Mouse (Mus musculus) cortical plate, adult 2 months (tissue): Measurements from ENCODE around the gene Mmp13.

ENCODE experiments used
- CTCF ChIP-seq: fragments of 200-500 bp; IDR thresholded peaks from 2 replicates; pipeline ENCODE4 v1.5.1; 2011; ENCODE audit warnings: mild to moderate bottlenecking, control low read depth, low read length; ENCODE audit not compliant: insufficient read depth; ENCODE audit errors: extremely low read depth
- POLR2A ChIP-seq: fragments of 200-500 bp; IDR thresholded peaks from 2 replicates; pipeline ENCODE4 v1.6.1; 2011; ENCODE audit warnings: mild to moderate bottlenecking, low read length, control low read depth; ENCODE audit not compliant: insufficient read depth; ENCODE audit errors: extremely low read depth

DNA sequence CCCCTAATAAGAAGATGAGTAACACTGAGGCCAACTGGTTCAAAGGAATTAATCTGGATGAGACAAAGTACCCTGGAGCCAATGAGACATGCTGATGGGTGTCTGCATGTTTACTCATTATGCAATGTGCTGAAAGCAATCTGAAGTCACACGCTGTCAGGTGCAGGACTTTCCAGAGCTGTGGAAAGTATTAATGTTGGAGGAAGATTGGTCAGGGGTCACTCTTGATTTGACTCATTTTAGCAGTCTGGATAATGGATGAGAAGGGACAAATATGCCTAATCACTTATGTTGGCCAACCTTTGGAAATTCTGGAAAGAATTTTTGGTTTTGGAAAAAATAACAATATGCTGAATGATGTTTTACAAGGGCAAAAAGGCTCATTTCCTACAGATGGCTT, 10.6 kb upstream of the Mmp13 start:
- TF ChIP-seq CTCF (no peak), POLR2A (no peak)
